Mouse (Mus musculus) small intestine, adult 2 months (tissue): ENCODE data around the gene Bicral. TPM values are rescaled to one million over a fixed set of nuclear protein-coding genes. Genes with fewer than 3 reads are reported as not detected.
A peak's percentile ranks its signal among the peaks of the same experiment; 100 is the strongest.

Experiments
- H3K27ac ChIP-seq: fragments of 200-500 bp; 2 replicates; pipeline ENCODE4 v1.5.1; 2012; ENCODE audit warnings: low read depth, low read length, control low read depth, inconsistent platforms; ENCODE audit not compliant: insufficient read depth
- H3K27me3 ChIP-seq: fragments of 200-500 bp; 2 replicates; pipeline ENCODE4 v1.6.1; 2012; ENCODE audit warnings: mild to moderate bottlenecking, moderate library complexity, low read length, inconsistent platforms; ENCODE audit not compliant: control insufficient read depth, insufficient read depth
- H3K36me3 ChIP-seq: fragments of 200-500 bp; 2 replicates; pipeline ENCODE4 v1.6.1; 2012; ENCODE audit warnings: mild to moderate bottlenecking, low read length, control low read depth, inconsistent platforms; ENCODE audit not compliant: control insufficient read depth, insufficient read depth
- H3K4me1 ChIP-seq: fragments of 200-500 bp; 2 replicates; pipeline ENCODE4 v1.6.1; 2012; ENCODE audit warnings: low read length, inconsistent platforms, mixed read lengths; ENCODE audit not compliant: control insufficient read depth, insufficient read depth, insufficient read length
- H3K4me3 ChIP-seq: fragments of 200-500 bp; 2 replicates; pipeline ENCODE4 v1.5.1; 2012; ENCODE audit warnings: low read depth, mild to moderate bottlenecking, control low read depth, inconsistent platforms, low read length, moderate library complexity
- CTCF ChIP-seq: fragments of 200-500 bp; IDR thresholded peaks from 2 replicates; pipeline ENCODE4 v1.5.1; 2012; ENCODE audit warnings: low read depth, mild to moderate bottlenecking, control low read depth, inconsistent platforms, low read length, moderate library complexity, mixed read lengths; ENCODE audit not compliant: insufficient replicate concordance, insufficient read length; ENCODE audit errors: extremely low read depth
- POLR2A ChIP-seq: fragments of 200-500 bp; IDR thresholded peaks from 2 replicates; pipeline ENCODE4 v1.6.1; 2012; ENCODE audit warnings: low read depth, mild to moderate bottlenecking, control low read depth, inconsistent platforms, low read length, moderate library complexity
- WGBS: fragments of 180-500 bp; shearing (Covaris S2); methylation state at CpG from one replicate; pipeline ENCODE4 v1.1.7; 2018; 5-methylcytosine and 5-hydroxymethylcytosine counted together
- polyA plus RNA-seq: library from polyadenylated mRNA; depleted of rRNA; stranded (reverse); fragments of >200 nt; gene quantifications from 2 replicates; pipeline ENCODE4 v1.2.3, GENCODE M21; 2012; rRNA removed

Gene Bicral
- 4.0 and 7.1 TPM in 2 replicates for polyA plus RNA-seq

GRCm38 (mm10) chr17:46857903-46858748, at the start of gene Bicral:
Bicral (minus strand) TSS chr17:46858482.
- Histone ChIP-seq H3K4me1 (peaks cover 11% of the 10 kb centered on the region), H3K27ac (peak within 1 kb of the TSS; percentile 99), H3K36me3 (no peaks in the 10 kb centered on the region), H3K4me3 (peak within 1 kb of the TSS; percentile 79), H3K27me3 (no peaks in the 10 kb centered on the region)
- TF ChIP-seq POLR2A: no peak
- 1% methylated on average over 64 of the region's 65 CpGs for WGBS

- H3K4me1 ChIP-seq: no peaks in the 10 kb centered on the region
- no peak overlapping the region for H3K4me3 ChIP-seq
- TF ChIP-seq POLR2A: no peak; the same call in 1 of the 2 replicates
- TF ChIP-seq CTCF: peak; percentile 90; the same call in 1 of the 2 replicates
- H3K27me3 ChIP-seq: no peaks in the 10 kb centered on the region
- no peaks in the 10 kb centered on the region for H3K36me3 ChIP-seq
- WGBS: 19% methylated on average over 19 of the region's 19 CpGs
- H3K27ac ChIP-seq: no peak overlapping the region
These were observed 45.7 kb upstream of the Bicral start for GRCm38 (mm10) chr17:46903876-46904490.

- WGBS: 63% methylated on average over 2 of the region's 2 CpGs
- H3K4me3 ChIP-seq: no peak overlapping the region
These were observed 42.7 kb upstream of the Bicral start for GRCm38 (mm10) chr17:46900941-46901340.

GRCm38 (mm10) chr17:46897221-46897950, 39.1 kb upstream of the Bicral start:
- no peak overlapping the region for H3K27ac ChIP-seq
- H3K4me3 ChIP-seq: no peak overlapping the region
- H3K27me3 ChIP-seq: no peaks in the 10 kb centered on the region
- no peak for TF ChIP-seq POLR2A
- TF ChIP-seq CTCF: no peak
- H3K4me1 ChIP-seq: peaks cover 14% of the 10 kb centered on the region; the same call in 1 of the 2 replicates
- WGBS: 59% methylated on average over 13 of the region's 13 CpGs
- no peaks in the 10 kb centered on the region for H3K36me3 ChIP-seq

More at GRCm38 (mm10) chr17:46900941-46901340, 42.7 kb upstream of the Bicral start:
- no peak overlapping the region for H3K27ac ChIP-seq
- TF ChIP-seq POLR2A (no peak), CTCF (no peak)
- peaks cover 11% of the 10 kb centered on the region; the same call in 1 of the 2 replicates for H3K4me1 ChIP-seq
- no peaks in the 10 kb centered on the region for H3K27me3 ChIP-seq
- H3K36me3 ChIP-seq: no peaks in the 10 kb centered on the region

- WGBS: 78% methylated on average over 9 of the region's 9 CpGs
- TF ChIP-seq CTCF: no peak
- TF ChIP-seq POLR2A: no peak
These were observed 37.1 kb upstream of the Bicral start for GRCm38 (mm10) chr17:46895426-46895825.

GRCm38 (mm10) chr17:46890843-46891594, 32.7 kb upstream of the Bicral start:
- no peaks in the 10 kb centered on the region for H3K27me3 ChIP-seq
- peaks cover 16% of the 10 kb centered on the region; the same call in 1 of the 2 replicates for H3K4me1 ChIP-seq
- peak overlapping the region; percentile 86 for H3K27ac ChIP-seq
- peak overlapping the region; percentile 85 for H3K4me3 ChIP-seq
- 1% methylated on average over 64 of the region's 64 CpGs for WGBS
- no peaks in the 10 kb centered on the region for H3K36me3 ChIP-seq
- TF ChIP-seq POLR2A: no peak
- no peak for TF ChIP-seq CTCF

More at GRCm38 (mm10) chr17:46895426-46895825, 37.1 kb upstream of the Bicral start:
- no peaks in the 10 kb centered on the region for H3K36me3 ChIP-seq
- H3K27me3 ChIP-seq: no peaks in the 10 kb centered on the region
- peaks cover 23% of the 10 kb centered on the region; the same call in 1 of the 2 replicates for H3K4me1 ChIP-seq
- no peak overlapping the region for H3K4me3 ChIP-seq
- no peak overlapping the region for H3K27ac ChIP-seq
